Mouse (Mus musculus) E14TG2a.4 (cell line): ENCODE data around the gene Cav2.

ENCODE experiments used
- CTCF ChIP-seq: conservative IDR thresholded peaks from 2 replicates; pipeline ENCODE4 v1.5.1; 2014; ENCODE audit warnings: low read length
- NANOG ChIP-seq: IDR thresholded peaks from 2 replicates; pipeline ENCODE4 v1.6.1; 2014; ENCODE audit warnings: borderline replicate concordance, low read length, mixed read lengths
- POU5F1 ChIP-seq: IDR thresholded peaks from 2 replicates; pipeline ENCODE4 v1.6.1; 2014; ENCODE audit warnings: low read length, borderline replicate concordance

DNA sequence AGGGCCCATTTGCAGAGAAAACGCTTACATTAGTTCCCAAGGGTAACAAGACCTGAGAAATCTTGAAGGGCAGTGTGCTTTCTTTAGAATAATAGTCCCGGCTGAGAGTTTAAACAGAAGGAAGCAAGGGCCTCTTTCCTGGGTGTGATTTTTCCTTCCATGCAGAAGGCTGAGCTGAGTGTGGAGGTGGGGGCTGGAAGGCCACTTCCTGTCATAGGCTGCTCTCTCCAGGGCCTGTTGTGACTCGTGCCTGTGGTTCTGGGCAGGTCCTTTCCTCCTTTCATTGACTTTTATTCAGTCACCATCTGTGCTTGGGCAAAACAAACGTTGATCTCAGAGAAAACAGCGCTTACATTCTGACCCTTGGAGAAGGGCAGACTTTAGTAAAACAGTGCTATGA lies 1.2 kb downstream of the Cav2 start:
- TF ChIP-seq NANOG = no peak
- TF ChIP-seq CTCF = no peak
- TF ChIP-seq POU5F1 = no peak
